Mouse (Mus musculus) megakaryocyte, embryonic 14.5 days (primary cell): ENCODE results near the gene Tmem240.

Experiments used
- FLI1 ChIP-seq: IDR thresholded peaks from 2 replicates; pipeline ENCODE4 v1.6.1; 2012; ENCODE audit warnings: low read length, inconsistent platforms, mixed read lengths
- GATA1 ChIP-seq: IDR thresholded peaks from 3 replicates; pipeline ENCODE4 v1.6.1; 2012; ENCODE audit warnings: mixed read lengths, low read length, inconsistent platforms, borderline replicate concordance

DNA sequence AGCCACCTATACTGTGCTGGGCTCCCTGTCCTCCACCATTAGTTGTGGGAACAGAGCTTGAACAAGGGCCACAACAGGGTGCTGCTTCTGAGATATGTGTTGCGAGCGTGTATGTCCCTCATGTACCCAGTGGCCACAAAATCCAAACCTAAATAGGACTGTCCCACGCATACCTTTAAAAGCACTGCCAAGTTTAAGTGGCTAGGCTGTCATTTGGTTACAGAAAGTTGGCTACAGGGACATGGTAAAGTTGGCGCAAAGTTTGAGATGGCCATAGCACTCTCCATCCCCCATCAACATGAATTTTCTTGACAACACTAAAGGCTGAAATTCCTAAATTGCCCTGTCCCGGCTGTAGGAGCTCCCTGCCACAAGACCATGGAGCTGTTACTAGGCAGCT is 10.5 kb downstream of the Tmem240 start:
- TF ChIP-seq GATA1 (no peak), FLI1 (no peak)
